In the genomic region with DNA sequence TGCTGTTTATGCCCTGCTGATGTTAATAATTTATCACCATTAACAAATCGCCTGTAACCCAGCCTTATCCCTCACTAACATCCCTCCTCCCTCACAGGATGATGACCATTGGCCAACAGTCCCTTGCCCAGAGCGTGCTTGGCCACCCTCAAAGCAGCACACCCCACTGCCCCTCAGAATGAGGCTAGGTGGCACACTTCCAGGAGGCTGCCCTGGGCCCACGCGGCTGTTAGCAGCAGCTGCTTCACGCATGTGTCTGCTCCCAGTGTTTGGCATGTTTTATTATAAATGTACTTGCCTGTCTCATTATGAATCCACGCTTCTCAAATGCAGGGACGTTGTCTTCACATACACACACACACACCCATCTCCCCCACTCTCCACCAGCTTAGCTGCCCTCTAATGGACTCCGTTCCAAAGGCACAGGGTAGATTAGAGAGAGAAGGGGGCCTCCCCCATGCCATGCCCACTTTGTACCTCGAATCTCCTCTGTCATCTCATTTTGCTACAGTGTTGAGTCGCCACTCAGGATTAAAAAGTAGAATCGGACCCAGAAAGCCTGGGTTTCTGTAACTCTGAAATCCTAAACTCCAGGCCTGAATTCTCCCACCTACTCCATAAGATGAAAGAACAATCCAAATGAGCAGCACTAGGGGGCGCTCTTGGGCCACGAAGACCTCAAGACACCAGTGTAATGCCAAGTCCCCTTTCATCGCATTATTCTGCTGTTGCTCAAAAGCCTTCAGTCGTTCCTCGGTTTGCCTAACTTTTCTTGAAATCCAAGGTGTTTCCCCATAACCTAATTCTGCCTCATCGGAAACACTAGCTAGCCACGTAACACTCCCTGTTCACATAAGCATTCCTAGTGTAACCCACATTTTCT, we compare ENCODE assay signal across 8 mouse cellular contexts. TPM values are rescaled to one million over a fixed set of nuclear protein-coding genes. Genes with fewer than 3 reads are reported as not detected.
DNase-seq lines count a peak whose midpoint lies in the region; ATAC-seq and TF ChIP-seq lines count a peak whose summit lies in the region.

No protein-coding gene starts in this region.

- H3K36me3 ChIP-seq in forebrain, postnatal 0 days (ENCODE audit: insufficient read depth): no peaks in the 10 kb centered on the region
- no peaks in the 10 kb centered on the region for H3K36me3 ChIP-seq in lung, embryonic 15.5 days

- DNase-seq in Patski (ENCODE audit: low read depth, low spot score): peak; percentile 34
- peak; percentile 82 to 88 for DNase-seq in cerebellum, adult 2 months
- peak; percentile 94 for DNase-seq in forebrain, postnatal 0 days
- DNase-seq in heart, postnatal 36 days: peak; percentile 87 to 88
- DNase-seq in layer of hippocampus, adult 8-10 months (ENCODE audit: low spot score in 2 of 2): peak; percentile 74 to 91
- peak; percentile 93 for DNase-seq in retina, embryonic 14.5 days (ENCODE audit: low spot score)
- DNase-seq in urinary bladder, postnatal 25 days (ENCODE audit: low spot score): peak; percentile 80

- CTCF ChIA-PET in Patski (lab: Charles Lee): interaction anchor here (1.0 to 2.2 kb wide), 6 partner anchors 10 to 142 kb away, joined by 3 to 12 read pairs (median 4); a partner anchor contains a TSS

- no peak for ATAC-seq in Patski
- ATAC-seq in forebrain, postnatal 0 days: peak; percentile 88
- ATAC-seq in lung, embryonic 15.5 days (ENCODE audit: borderline replicate concordance, extremely low read depth, low FRiP score, low TSS enrichment): no peak

- in situ Hi-C loops in Patski (cut with MboI; ENCODE audit: low pct_unique_long_range_greater_than_20kb): loop anchor here (10.0 kb wide), 1 partner anchor 109 kb away; a partner anchor contains a TSS

- intact Hi-C loops in heart, postnatal 36 days (cut with DNase I): loop anchor here (1.0 to 5.0 kb wide), 4 partner anchors 22 to 267 kb away; no protein-coding TSS in a partner anchor

- POLR2A ChIA-PET in Patski (lab: Charles Lee): interaction anchor here (1.3 kb wide), 1 partner anchor 98 kb away, joined by 3 read pairs; no protein-coding TSS in a partner anchor

- TF ChIP-seq CTCF in Patski (IDR thresholded peaks at IDR 0.05): no peak
- TF ChIP-seq CTCF in cerebellum, adult 2 months (IDR thresholded peaks at IDR 0.05; ENCODE audit: borderline replicate concordance, insufficient read depth, low read depth, low read length): peak; percentile 92
- TF ChIP-seq CTCF in forebrain, postnatal 0 days (IDR thresholded peaks at IDR 0.05; ENCODE audit: low read depth): peak; percentile 93

- peak overlapping the region; percentile 25; the same call in 1 of the 2 replicates for H3K4me2 ChIP-seq in forebrain, postnatal 0 days (ENCODE audit: low read depth)
- H3K4me2 ChIP-seq in lung, embryonic 15.5 days: peak overlapping the region; percentile 25

- 18% methylated on average over 18 of the region's 18 CpGs for WGBS in cerebellum, adult 2 months
- 21% methylated on average over 18 of the region's 18 CpGs for WGBS in forebrain, postnatal 0 days
- WGBS in lung, embryonic 15.5 days: 25% methylated on average over 18 of the region's 18 CpGs

- H3K27me3 ChIP-seq in Patski: no peaks in the 10 kb centered on the region
- no peaks in the 10 kb centered on the region for H3K27me3 ChIP-seq in cerebellum, adult 2 months (ENCODE audit: control insufficient read depth, insufficient read depth, low read length)
- 0 out of 2 replicates have a peak, but pooled peaks cover under 1% of the 10 kb centered on the region for H3K27me3 ChIP-seq in forebrain, postnatal 0 days (ENCODE audit: insufficient read depth, low read length)
- H3K27me3 ChIP-seq in lung, embryonic 15.5 days: no peaks in the 10 kb centered on the region

- H3K9ac ChIP-seq in forebrain, postnatal 0 days: no peak overlapping the region
- no peak overlapping the region; the same call in 1 of the 2 replicates for H3K9ac ChIP-seq in lung, embryonic 15.5 days

- TF ChIP-seq POLR2A in cerebellum, adult 2 months (IDR thresholded peaks at IDR 0.05; ENCODE audit: borderline replicate concordance, insufficient read depth, low read length): no peak

- 0 out of 2 replicates have a peak, but pooled peaks cover 3% of the 10 kb centered on the region for H3K4me1 ChIP-seq in cerebellum, adult 2 months (ENCODE audit: control insufficient read depth, insufficient read depth, low read length)
- H3K4me1 ChIP-seq in forebrain, postnatal 0 days (ENCODE audit: insufficient read depth): no peaks in the 10 kb centered on the region
- H3K4me1 ChIP-seq in lung, embryonic 15.5 days: peaks cover 43% of the 10 kb centered on the region

- H3K9me3 ChIP-seq in forebrain, postnatal 0 days (ENCODE audit: low read length): no peaks in the 10 kb centered on the region
- H3K9me3 ChIP-seq in lung, embryonic 15.5 days: no peaks in the 10 kb centered on the region

- no peak overlapping the region for H3K27ac ChIP-seq in cerebellum, adult 2 months (ENCODE audit: insufficient read depth, low read length)
- H3K27ac ChIP-seq in forebrain, postnatal 0 days (ENCODE audit: low read depth, low read length): no peak overlapping the region
- peak overlapping the region; percentile 48 for H3K27ac ChIP-seq in lung, embryonic 15.5 days

- no peak overlapping the region for H3K4me3 ChIP-seq in cerebellum, adult 2 months (replicated peaks; ENCODE audit: insufficient read depth, low read depth, low read length)
- no peak overlapping the region for H3K4me3 ChIP-seq in forebrain, postnatal 0 days (ENCODE audit: low read depth, low read length)
- H3K4me3 ChIP-seq in lung, embryonic 15.5 days: no peak overlapping the region

RNA-seq across cellular contexts. Expression of a gene that starts 8.5 kb away (rescaled TPM):
- polyA plus RNA-seq in Patski (2021): 72.8 TPM
- polyA plus RNA-seq in cerebellum, adult 2 months (2012; rRNA removed): 57.0 and 61.8 TPM in 2 replicates
- total RNA-seq in forebrain, postnatal 0 days (2014; rRNA removed): 12.2 and 21.1 TPM in 2 replicates
- polyA plus RNA-seq in forebrain, postnatal 0 days (2015; fragmentation: Nextera tagmentation; extraction: Ambion mirVana): 5.0 and 6.0 TPM in 2 replicates
- 10 to 100 TPM; 38.7 to 39.3 TPM for total RNA-seq in heart, postnatal 36 days (2021)
- 10 to 100 TPM; 13.3 to 16.8 (median 14.8) TPM for total RNA-seq in layer of hippocampus, adult 8-10 months (2022)
- polyA plus RNA-seq in lung, embryonic 15.5 days (2015; fragmentation: Nextera tagmentation; extraction: Ambion mirVana): 86.2 and 92.9 TPM in 2 replicates

RNA-seq across cellular contexts. Expression of a gene that starts 12.5 kb away (rescaled TPM):
- polyA plus RNA-seq in Patski (2021): 38.4 TPM
- polyA plus RNA-seq in cerebellum, adult 2 months (2012; rRNA removed): 31.2 and 34.0 TPM in 2 replicates
- total RNA-seq in forebrain, postnatal 0 days (2014; rRNA removed): 11.0 and 16.0 TPM in 2 replicates
- 36.8 and 38.8 TPM in 2 replicates for polyA plus RNA-seq in forebrain, postnatal 0 days (2015; fragmentation: Nextera tagmentation; extraction: Ambion mirVana)
- 1 to 10 TPM; 6.7 to 7.6 TPM for total RNA-seq in heart, postnatal 36 days (2021)
- total RNA-seq in layer of hippocampus, adult 8-10 months (2022): 10 to 100 TPM; 27.2 to 31.7 (median 28.4) TPM
- 69.9 and 71.4 TPM in 2 replicates for polyA plus RNA-seq in lung, embryonic 15.5 days (2015; fragmentation: Nextera tagmentation; extraction: Ambion mirVana)

RNA-seq across cellular contexts. Expression of a gene that starts 12.5 kb away (rescaled TPM):
- polyA plus RNA-seq in Patski (2021): 0.08 TPM
- polyA plus RNA-seq in cerebellum, adult 2 months (2012; rRNA removed): 0.41 and 0.75 TPM in 2 replicates
- total RNA-seq in forebrain, postnatal 0 days (2014; rRNA removed): 0.81 TPM in 1 of 2 replicates, not detected in the other
- polyA plus RNA-seq in forebrain, postnatal 0 days (2015; fragmentation: Nextera tagmentation; extraction: Ambion mirVana): 0.11 TPM in 1 of 2 replicates, not detected in the other
- under 1 TPM in 1 of 2 experiments, not detected in 1; 0.14 TPM for total RNA-seq in heart, postnatal 36 days (2021)
- total RNA-seq in layer of hippocampus, adult 8-10 months (2022): 1 to 10 TPM in 1 of 4 experiments, under 1 TPM in 3; 0.43 to 1.1 (median 0.58) TPM
- polyA plus RNA-seq in lung, embryonic 15.5 days (2015; fragmentation: Nextera tagmentation; extraction: Ambion mirVana): 0.17 and 0.21 TPM in 2 replicates

RNA-seq across cellular contexts. Expression of a gene that starts 18.7 kb away (rescaled TPM):
- 0.15 TPM for polyA plus RNA-seq in Patski (2021)
- polyA plus RNA-seq in cerebellum, adult 2 months (2012; rRNA removed): 26.0 and 29.1 TPM in 2 replicates
- total RNA-seq in forebrain, postnatal 0 days (2014; rRNA removed): 17.3 and 18.4 TPM in 2 replicates
- polyA plus RNA-seq in forebrain, postnatal 0 days (2015; fragmentation: Nextera tagmentation; extraction: Ambion mirVana): 8.7 and 9.3 TPM in 2 replicates
- 1 to 10 TPM; 8.4 to 8.9 TPM for total RNA-seq in heart, postnatal 36 days (2021)
- 10 to 100 TPM; 14.6 to 23.4 (median 18.8) TPM for total RNA-seq in layer of hippocampus, adult 8-10 months (2022)
- 6.3 and 6.5 TPM in 2 replicates for polyA plus RNA-seq in lung, embryonic 15.5 days (2015; fragmentation: Nextera tagmentation; extraction: Ambion mirVana)

RNA-seq across cellular contexts. Expression of a gene that starts 24.3 kb away (rescaled TPM):
- polyA plus RNA-seq in Patski (2021): 0.12 TPM
- polyA plus RNA-seq in cerebellum, adult 2 months (2012; rRNA removed): 2.7 and 7.3 TPM in 2 replicates
- 0.67 and 1.2 TPM in 2 replicates for total RNA-seq in forebrain, postnatal 0 days (2014; rRNA removed)
- polyA plus RNA-seq in forebrain, postnatal 0 days (2015; fragmentation: Nextera tagmentation; extraction: Ambion mirVana): 0.08 and 0.13 TPM in 2 replicates
- not detected for total RNA-seq in heart, postnatal 36 days (2021)
- 1 to 10 TPM in 2 of 4 experiments, under 1 TPM in 2; 0.33 to 1.4 (median 0.95) TPM for total RNA-seq in layer of hippocampus, adult 8-10 months (2022)
- 0.14 and 0.28 TPM in 2 replicates for polyA plus RNA-seq in lung, embryonic 15.5 days (2015; fragmentation: Nextera tagmentation; extraction: Ambion mirVana)

Comparison
In these comparisons a context has a peak if more than half of its experiments do, and no peak if none do; other contexts are left out.
1. DNase-seq: peak in every context shown above with its lines; median percentile 94 in forebrain, postnatal 0 days; 93 in retina, embryonic 14.5 days; 88 in heart, postnatal 36 days; 85 in cerebellum, adult 2 months; 82 in layer of hippocampus, adult 8-10 months; 80 in urinary bladder, postnatal 25 days; 34 in Patski.